Mouse (Mus musculus): ENCODE data around the gene Vps16. TPM values are rescaled to one million over a fixed set of nuclear protein-coding genes. Genes with fewer than 3 reads are reported as not detected.

The Vps16 gene
- total and polyA plus RNA-seq, 3 experiments = 90.0 to 114 TPM; not detected in 1

GRCm38 (mm10) chr2:130430484-130430883 is 6.3 kb downstream of the Vps16 start:
- Histone ChIP-seq H3K4me1 (ENCODE audit: control insufficient read depth in 1 of 2, insufficient read depth in 2 of 2, low read length in 2 of 2) (peaks cover 19 to 23% of the 10 kb centered on the region in 2 experiments), H3K9ac (ENCODE audit: control insufficient read depth, low read depth, low read length, poor library complexity, severe bottlenecking) (no peak overlapping the region), H3K4me3 (ENCODE audit: control insufficient read depth in 1 of 2, insufficient read depth in 1 of 2, low read depth in 2 of 2, low read length in 2 of 2) (no peak overlapping the region), H3K27me3 (ENCODE audit: control insufficient read depth in 1 of 2, insufficient read depth in 2 of 2, low read length in 2 of 2) (no peaks in the 10 kb centered on the region), H3K79me2 (ENCODE audit: control insufficient read depth, insufficient read depth, low read length, poor library complexity) (peaks cover 47% of the 10 kb centered on the region), H3K36me3 (ENCODE audit: control insufficient read depth in 1 of 2, insufficient read depth in 2 of 2, low read length in 2 of 2) (peaks cover 5 to 32% of the 10 kb centered on the region in 2 experiments), H3K9me3 (replicated peaks; ENCODE audit: insufficient read depth, low read length) (no peaks in the 10 kb centered on the region), H3K27ac (ENCODE audit: control insufficient read depth, low read depth, low read length) (peak overlapping the region; percentile 18; the same call in 1 of the 2 replicates)
- TF ChIP-seq USF2 (IDR thresholded peaks at IDR 0.05; ENCODE audit: borderline replicate concordance in 1 of 2, insufficient read depth in 1 of 2, low read depth in 1 of 2, low read length in 2 of 2) (no peak), ETS1 (IDR thresholded peaks at IDR 0.05; ENCODE audit: low read depth, low read length) (peak; percentile 38; the same call in 1 of the 2 replicates), ZC3H11A (IDR thresholded peaks at IDR 0.05; ENCODE audit: low read depth, low read length) (no peak), EP300 (IDR thresholded peaks at IDR 0.05; ENCODE audit: low read depth in 1 of 2, low read length in 2 of 2) (peak in 1 of 2 experiments; percentile 61; a peak in 2 of 4 replicates), NELFE (IDR thresholded peaks at IDR 0.05; ENCODE audit: low read depth, low read length) (no peak), POLR2AphosphoS5 (IDR thresholded peaks at IDR 0.05; ENCODE audit: borderline replicate concordance, low read depth, low read length) (no peak), GABPA (IDR thresholded peaks at IDR 0.05; ENCODE audit: low read depth, low read length) (no peak), ZNF384 (IDR thresholded peaks at IDR 0.05; ENCODE audit: low read depth, low read length) (peak; percentile 43; the same call in 1 of the 2 replicates), GATA1 (IDR thresholded peaks at IDR 0.05; ENCODE audit: low read depth, low read length) (peak; percentile 47; the same call in 1 of the 2 replicates), HCFC1 (IDR thresholded peaks at IDR 0.05; ENCODE audit: low read depth, low read length) (no peak), MEF2A (IDR thresholded peaks at IDR 0.05; ENCODE audit: extremely low read depth, insufficient replicate concordance, low read depth, low read length, poor library complexity, severe bottlenecking) (no peak), MAFK (IDR thresholded peaks at IDR 0.05; ENCODE audit: borderline replicate concordance, low read depth, low read length) (no peak), ZKSCAN1 (IDR thresholded peaks at IDR 0.05; ENCODE audit: low read depth, low read length) (no peak), ELF1 (IDR thresholded peaks at IDR 0.05; ENCODE audit: low read depth, low read length) (no peak), E2F4 (IDR thresholded peaks at IDR 0.05; ENCODE audit: borderline replicate concordance, low read depth, low read length) (no peak), SIN3A (IDR thresholded peaks at IDR 0.05; ENCODE audit: low read length) (peak; percentile 51; the same call in 1 of the 2 replicates)
- no peak for DNase-seq (ENCODE audit: low read depth, low spot score)

GRCm38 (mm10) chr2:130432157-130432556 is 8.0 kb downstream of the Vps16 start:
- Histone ChIP-seq H3K27me3 (ENCODE audit: control insufficient read depth in 1 of 2, insufficient read depth in 2 of 2, low read length in 2 of 2) (no peaks in the 10 kb centered on the region), H3K9me3 (replicated peaks; ENCODE audit: insufficient read depth, low read length) (no peaks in the 10 kb centered on the region), H3K4me1 (ENCODE audit: control insufficient read depth in 1 of 2, insufficient read depth in 2 of 2, low read length in 2 of 2) (peaks cover 15 to 20% of the 10 kb centered on the region in 2 experiments), H3K9ac (ENCODE audit: control insufficient read depth, low read depth, low read length, poor library complexity, severe bottlenecking) (no peak overlapping the region), H3K4me3 (ENCODE audit: control insufficient read depth in 1 of 2, insufficient read depth in 1 of 2, low read depth in 2 of 2, low read length in 2 of 2) (no peak overlapping the region), H3K27ac (ENCODE audit: control insufficient read depth, low read depth, low read length) (no peak overlapping the region), H3K36me3 (ENCODE audit: control insufficient read depth in 1 of 2, insufficient read depth in 2 of 2, low read length in 2 of 2) (peaks cover 5 to 26% of the 10 kb centered on the region in 2 experiments), H3K79me2 (ENCODE audit: control insufficient read depth, insufficient read depth, low read length, poor library complexity) (peaks cover 33% of the 10 kb centered on the region)
- TF ChIP-seq CTCF (IDR thresholded peaks at IDR 0.05 in 2 of 3, conservative IDR thresholded peaks at IDR 0.05 in 1 of 3; ENCODE audit: control insufficient read depth in 1 of 3, insufficient read depth in 1 of 3, low read depth in 2 of 3, low read length in 3 of 3, poor library complexity in 1 of 3, severe bottlenecking in 1 of 3) (no peak), MAX (IDR thresholded peaks at IDR 0.05; ENCODE audit: low read length) (no peak), RCOR1 (IDR thresholded peaks at IDR 0.05; ENCODE audit: low read depth, low read length) (no peak), ZNF384 (IDR thresholded peaks at IDR 0.05; ENCODE audit: low read depth, low read length) (no peak), MXI1 (IDR thresholded peaks at IDR 0.05; ENCODE audit: low read depth, low read length) (no peak), TAL1 (IDR thresholded peaks at IDR 0.05; ENCODE audit: low read length) (no peak), MAZ (IDR thresholded peaks at IDR 0.05; ENCODE audit: low read depth, low read length) (no peak), MEF2A (IDR thresholded peaks at IDR 0.05; ENCODE audit: extremely low read depth, insufficient replicate concordance, low read depth, low read length, poor library complexity, severe bottlenecking) (no peak), SIN3A (IDR thresholded peaks at IDR 0.05; ENCODE audit: low read length) (no peak), POLR2AphosphoS5 (IDR thresholded peaks at IDR 0.05; ENCODE audit: borderline replicate concordance, low read depth, low read length) (no peak), UBTF (IDR thresholded peaks at IDR 0.05; ENCODE audit: borderline replicate concordance, insufficient read depth, low read depth, low read length) (no peak), NRF1 (IDR thresholded peaks at IDR 0.05; ENCODE audit: insufficient read depth, low read depth, low read length, poor library complexity, severe bottlenecking) (no peak), CHD2 (IDR thresholded peaks at IDR 0.05; ENCODE audit: low read length) (no peak), GABPA (IDR thresholded peaks at IDR 0.05; ENCODE audit: low read depth, low read length) (no peak)
- no peak for DNase-seq (ENCODE audit: low read depth, low spot score)

Measured in MEL (cell line).